8 mouse cellular contexts compared by ENCODE assay signal in the genomic region with DNA sequence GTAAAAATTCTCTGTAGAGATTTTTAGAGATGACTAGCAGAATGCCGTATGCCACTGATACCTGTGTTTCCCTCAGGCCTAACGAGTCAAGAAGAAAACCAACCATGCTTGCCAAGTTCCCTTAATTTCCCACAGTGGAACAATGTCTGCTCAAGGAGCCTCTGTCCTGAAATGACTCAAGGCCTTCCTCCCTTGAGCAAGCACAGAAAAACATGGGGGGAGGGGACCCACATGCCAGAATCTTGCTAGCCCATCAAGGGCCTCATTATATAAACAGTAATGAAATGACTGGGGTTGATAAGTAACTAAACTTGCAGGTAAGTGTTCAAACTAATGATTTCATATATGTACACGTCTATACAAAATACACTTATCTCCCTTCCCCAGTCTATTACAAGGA.
DNase-seq lines count a peak whose midpoint lies in the region; ATAC-seq and TF ChIP-seq lines count a peak whose summit lies in the region.
"Had no signal": no experiment of that assay in that cellular context is flagged by ENCODE, and none has a peak within 500 bp of the region (broad histone marks: within the 10 kb centered on the region; RNA-seq: fewer than 3 reads in every experiment).

No protein-coding gene starts in this region.

- TF ChIP-seq EP300 in stomach, postnatal 0 days (optimal IDR thresholded peaks at IDR 0.05), result no peak

- 82% methylated on average over 3 of the region's 3 CpGs for WGBS in midbrain, embryonic 10.5 days
- WGBS in midbrain, embryonic 13.5 days, result 61% methylated on average over 3 of the region's 3 CpGs
- WGBS in embryonic facial prominence, embryonic 10.5 days, result 52% methylated on average over 3 of the region's 3 CpGs
- 39% methylated on average over 3 of the region's 3 CpGs for WGBS in stomach, postnatal 0 days

- peaks cover 27% of the 10 kb centered on the region for H3K4me1 ChIP-seq in midbrain, embryonic 10.5 days
- H3K4me1 ChIP-seq in midbrain, embryonic 13.5 days (replicated peaks), result peaks cover 18% of the 10 kb centered on the region
- H3K4me1 ChIP-seq in embryonic facial prominence, embryonic 10.5 days, result peaks cover 28% of the 10 kb centered on the region
- H3K4me1 ChIP-seq in stomach, postnatal 0 days (replicated peaks; ENCODE audit: control insufficient read depth, insufficient read depth), result no peaks in the 10 kb centered on the region

- H3K9me3 ChIP-seq in midbrain, embryonic 10.5 days (replicated peaks), result no peaks in the 10 kb centered on the region
- no peaks in the 10 kb centered on the region for H3K9me3 ChIP-seq in midbrain, embryonic 13.5 days
- H3K9me3 ChIP-seq in embryonic facial prominence, embryonic 10.5 days, result no peaks in the 10 kb centered on the region
- H3K9me3 ChIP-seq in stomach, postnatal 0 days (ENCODE audit: control insufficient read depth, low read length), result no peaks in the 10 kb centered on the region

- no peaks in the 10 kb centered on the region for H3K36me3 ChIP-seq in midbrain, embryonic 10.5 days
- H3K36me3 ChIP-seq in midbrain, embryonic 13.5 days, result no peaks in the 10 kb centered on the region
- no peaks in the 10 kb centered on the region for H3K36me3 ChIP-seq in embryonic facial prominence, embryonic 10.5 days (replicated peaks)
- H3K36me3 ChIP-seq in stomach, postnatal 0 days (ENCODE audit: control insufficient read depth, insufficient read depth, low read length), result no peaks in the 10 kb centered on the region

- no peak overlapping the region for H3K9ac ChIP-seq in midbrain, embryonic 13.5 days (replicated peaks)
- no peak overlapping the region for H3K9ac ChIP-seq in stomach, postnatal 0 days (ENCODE audit: low read length)

- no peak overlapping the region for H3K4me2 ChIP-seq in midbrain, embryonic 13.5 days (replicated peaks)
- H3K4me2 ChIP-seq in stomach, postnatal 0 days (replicated peaks; ENCODE audit: low read depth), result no peak overlapping the region

- ATAC-seq in midbrain, embryonic 13.5 days, result no peak
- peak; percentile 57; the same call in 1 of the 2 replicates for ATAC-seq in stomach, postnatal 0 days (ENCODE audit: low FRiP score, low TSS enrichment)
- no peak for ATAC-seq in erythroid progenitor cell, adult 5-6 weeks (replicated peaks; ENCODE audit: low FRiP score, poor library complexity, severe bottlenecking)

- H3K27me3 ChIP-seq in midbrain, embryonic 10.5 days (ENCODE audit: low read depth, poor library complexity, severe bottlenecking), result no peaks in the 10 kb centered on the region
- H3K27me3 ChIP-seq in midbrain, embryonic 13.5 days, result no peaks in the 10 kb centered on the region
- no peaks in the 10 kb centered on the region for H3K27me3 ChIP-seq in embryonic facial prominence, embryonic 10.5 days (replicated peaks; ENCODE audit: low read depth, poor library complexity, severe bottlenecking)
- no peaks in the 10 kb centered on the region for H3K27me3 ChIP-seq in stomach, postnatal 0 days (ENCODE audit: control insufficient read depth, insufficient read depth, low read length)

- no peak for DNase-seq in midbrain, embryonic 10.5 days (ENCODE audit: low spot score)
- no peak for DNase-seq in embryonic facial prominence, embryonic 10.5 days (ENCODE audit: low spot score)
- peak; percentile 69 for DNase-seq in kidney, postnatal 10 days
- DNase-seq in stomach, postnatal 0 days (ENCODE audit: low spot score), result peak; percentile 27
- DNase-seq in ovary, postnatal 14 days (ENCODE audit: low spot score), result no peak

- H3K27ac ChIP-seq in midbrain, embryonic 10.5 days (replicated peaks), result peak overlapping the region; percentile 81
- H3K27ac ChIP-seq in midbrain, embryonic 13.5 days, result no peak overlapping the region
- peak overlapping the region; percentile 30 for H3K27ac ChIP-seq in embryonic facial prominence, embryonic 10.5 days (replicated peaks)
- H3K27ac ChIP-seq in stomach, postnatal 0 days (replicated peaks), result no peak overlapping the region

- no peak for TF ChIP-seq CTCF in stomach, postnatal 0 days (IDR thresholded peaks at IDR 0.05; ENCODE audit: low read depth)

- no peak overlapping the region for H3K4me3 ChIP-seq in midbrain, embryonic 10.5 days
- H3K4me3 ChIP-seq in midbrain, embryonic 13.5 days (replicated peaks), result no peak overlapping the region
- no peak overlapping the region for H3K4me3 ChIP-seq in embryonic facial prominence, embryonic 10.5 days
- H3K4me3 ChIP-seq in stomach, postnatal 0 days (ENCODE audit: low read depth, low read length), result no peak overlapping the region
- H3K4me3 ChIP-seq: erythroblast, embryonic 14.5 days had no signal

Comparison
In these comparisons a context has a peak if more than half of its experiments do, and no peak if none do; other contexts are left out.
1. H3K27ac ChIP-seq: peak in midbrain, embryonic 10.5 days (single experiment) and embryonic facial prominence, embryonic 10.5 days (single experiment); none in midbrain, embryonic 13.5 days (single experiment) and stomach, postnatal 0 days (single experiment).
2. DNase-seq: peak in kidney, postnatal 10 days (single experiment) and stomach, postnatal 0 days (single experiment); none in midbrain, embryonic 10.5 days (single experiment), embryonic facial prominence, embryonic 10.5 days (single experiment) and ovary, postnatal 14 days (single experiment).